ENCODE assay signal across 26 mouse cellular contexts in genomic region chr7:45185921-45186320, GRCm38 (mm10). TPM values are rescaled to one million over a fixed set of nuclear protein-coding genes. Genes with fewer than 3 reads are reported as not detected.
"Had no signal": no experiment of that assay in that cellular context is flagged by ENCODE, and none has a peak within 500 bp of the region (broad histone marks: within the 10 kb centered on the region; RNA-seq: fewer than 3 reads in every experiment).

No protein-coding gene starts in this region.

- H3K27ac ChIP-seq: liver, embryonic 14.5 days; midbrain, embryonic 10.5 days; midbrain, embryonic 12.5 days; neural tube, embryonic 13.5 days; neural tube, embryonic 15.5 days had no signal

- ATAC-seq: midbrain, embryonic 16.5 days had no signal

- DNase-seq: lung, adult 18-20 months; lung, embryonic 14.5 days; lung, postnatal 10 days; lung, postnatal 4 days; midbrain, embryonic 14.5 days; right cerebral cortex, adult 18-20 months; thymus, adult 18-20 months; thymus, postnatal 14 days; thymus, postnatal 36 days had no signal

- H3K9me3 ChIP-seq: midbrain, embryonic 10.5 days; midbrain, embryonic 12.5 days; neural tube, embryonic 13.5 days; neural tube, embryonic 15.5 days had no signal

- H3K4me3 ChIP-seq: midbrain, embryonic 10.5 days; midbrain, embryonic 12.5 days; myocyte; neural tube, embryonic 13.5 days; neural tube, embryonic 15.5 days had no signal

- H3K9ac ChIP-seq: liver, embryonic 14.5 days; lung, embryonic 14.5 days; midbrain, embryonic 12.5 days; neural tube, embryonic 13.5 days; neural tube, embryonic 15.5 days had no signal

- H3K36me3 ChIP-seq: midbrain, embryonic 10.5 days; midbrain, embryonic 12.5 days; neural tube, embryonic 13.5 days; neural tube, embryonic 15.5 days had no signal

- H3K4me2 ChIP-seq: lung, embryonic 14.5 days; midbrain, embryonic 12.5 days; neural tube, embryonic 13.5 days; neural tube, embryonic 15.5 days had no signal

RNA-seq across cellular contexts. Expression of gene Pth2, which starts 5.1 kb away (rescaled TPM):
- total RNA-seq: megakaryocyte, adult 5-6 weeks; megakaryocyte-erythroid progenitor cell, adult 5-6 weeks had no signal
- polyA plus RNA-seq: liver, embryonic 14.5 days; liver, embryonic 16.5 days; lung, embryonic 14.5 days; lung, embryonic 16.5 days; midbrain, embryonic 10.5 days; myocyte; neural tube, embryonic 11.5 days; neural tube, embryonic 13.5 days; neural tube, embryonic 15.5 days; spleen, adult 2 months; stomach, embryonic 14.5 days; stomach, embryonic 16.5 days; thymus, postnatal 0 days; urinary bladder, adult 2 months had no signal

RNA-seq across cellular contexts. Expression of gene Gfy, which starts 6.6 kb away (rescaled TPM):
- total RNA-seq: megakaryocyte, adult 5-6 weeks had no signal
- polyA plus RNA-seq: liver, embryonic 14.5 days; liver, embryonic 16.5 days; lung, embryonic 14.5 days; lung, embryonic 16.5 days; midbrain, embryonic 10.5 days; midbrain, embryonic 12.5 days; midbrain, embryonic 14.5 days; midbrain, embryonic 16.5 days; neural tube, embryonic 11.5 days; neural tube, embryonic 13.5 days; neural tube, embryonic 15.5 days; spleen, adult 2 months; stomach, embryonic 14.5 days; stomach, embryonic 16.5 days; thymus, postnatal 0 days; urinary bladder, adult 2 months had no signal

RNA-seq across cellular contexts. Expression of gene Ccdc155, which starts 18.8 kb away (rescaled TPM):
- total RNA-seq: megakaryocyte, adult 5-6 weeks had no signal
- polyA plus RNA-seq: liver, embryonic 16.5 days had no signal

RNA-seq across cellular contexts. Expression of gene Slc17a7, which starts 22.2 kb away (rescaled TPM):
- total RNA-seq: megakaryocyte, adult 5-6 weeks; megakaryocyte-erythroid progenitor cell, adult 5-6 weeks had no signal
- polyA plus RNA-seq: liver, embryonic 16.5 days; stomach, embryonic 14.5 days; thymus, postnatal 0 days had no signal

RNA-seq across cellular contexts. Expression of gene Dkkl1, which starts 26.0 kb away (rescaled TPM):
- polyA plus RNA-seq: lung, embryonic 14.5 days had no signal
